Mouse (Mus musculus): Measurements from ENCODE around the gene Washc4. TPM values are rescaled to one million over a fixed set of nuclear protein-coding genes. Genes with fewer than 3 reads are reported as not detected.

The Washc4 gene
- total RNA-seq, 2 experiments from 2014 or later = 28.3 to 28.9 TPM

GRCm38 (mm10) chr10:83608596-83608995 lies 65.0 kb downstream of the Washc4 start:
- Histone ChIP-seq H3K27ac (no peak overlapping the region), H3K4me3 (no peak overlapping the region)
- DNase-seq (ENCODE audit: low spot score in 2 of 2) = no peak
- TF ChIP-seq CTCF (conservative IDR thresholded peaks at IDR 0.05) = no peak

GRCm38 (mm10) chr10:83610518-83610917 lies 67.0 kb downstream of the Washc4 start:
- H3K27ac ChIP-seq = no peak overlapping the region
- no peak for TF ChIP-seq CTCF (conservative IDR thresholded peaks at IDR 0.05)
- DNase-seq (ENCODE audit: low spot score in 2 of 2) = no peak
- no peak overlapping the region for H3K4me3 ChIP-seq

GRCm38 (mm10) chr10:83611863-83612262 lies 68.3 kb downstream of the Washc4 start:
- TF ChIP-seq CTCF (conservative IDR thresholded peaks at IDR 0.05) = no peak

GRCm38 (mm10) chr10:83612648-83613215 lies 69.2 kb downstream of the Washc4 start:
- DNase-seq (ENCODE audit: low spot score in 2 of 2) = no peak
- no peak overlapping the region for H3K4me3 ChIP-seq
- H3K27ac ChIP-seq = no peak overlapping the region
- TF ChIP-seq CTCF (conservative IDR thresholded peaks at IDR 0.05) = no peak

More at GRCm38 (mm10) chr10:83611863-83612262, 68.3 kb downstream of the Washc4 start:
- Histone ChIP-seq H3K27ac (no peak overlapping the region), H3K4me3 (no peak overlapping the region)
- no peak for DNase-seq (ENCODE audit: low spot score in 2 of 2)

- H3K4me3 ChIP-seq = no peak overlapping the region
- H3K27ac ChIP-seq = no peak overlapping the region
- DNase-seq (ENCODE audit: low spot score in 2 of 2) = no peak
- TF ChIP-seq CTCF (conservative IDR thresholded peaks at IDR 0.05) = peak; percentile 74
These were observed 73.8 kb downstream of the Washc4 start for GRCm38 (mm10) chr10:83617366-83617765.

- DNase-seq (ENCODE audit: low spot score in 2 of 2) = peak in 1 of 2 experiments; percentile 41
- TF ChIP-seq CTCF (conservative IDR thresholded peaks at IDR 0.05) = no peak
- no peak overlapping the region for H3K27ac ChIP-seq
- H3K4me3 ChIP-seq = no peak overlapping the region
These were observed 75.4 kb downstream of the Washc4 start for GRCm38 (mm10) chr10:83618819-83619440.

GRCm38 (mm10) chr10:83620350-83621055 lies 77.0 kb downstream of the Washc4 start:
- no peak for DNase-seq (ENCODE audit: low spot score in 2 of 2)
- H3K4me3 ChIP-seq = no peak overlapping the region
- no peak for TF ChIP-seq CTCF (conservative IDR thresholded peaks at IDR 0.05)
- H3K27ac ChIP-seq = no peak overlapping the region

GRCm38 (mm10) chr10:83624065-83624464 lies 80.5 kb downstream of the Washc4 start:
- Histone ChIP-seq H3K27ac (no peak overlapping the region), H3K4me3 (no peak overlapping the region)
- no peak for TF ChIP-seq CTCF (conservative IDR thresholded peaks at IDR 0.05)
- no peak for DNase-seq (ENCODE audit: low spot score in 2 of 2)

GRCm38 (mm10) chr10:83624841-83625240 lies 81.3 kb downstream of the Washc4 start:
- no peak for DNase-seq (ENCODE audit: low spot score in 2 of 2)
- no peak for TF ChIP-seq CTCF (conservative IDR thresholded peaks at IDR 0.05)
- Histone ChIP-seq H3K27ac (no peak overlapping the region), H3K4me3 (no peak overlapping the region)

- H3K27ac ChIP-seq = no peak overlapping the region
- H3K4me3 ChIP-seq = no peak overlapping the region
- no peak for TF ChIP-seq CTCF (conservative IDR thresholded peaks at IDR 0.05)
- no peak for DNase-seq (ENCODE audit: low spot score in 2 of 2)
These were observed 83.6 kb downstream of the Washc4 start for GRCm38 (mm10) chr10:83627113-83627687.

GRCm38 (mm10) chr10:83628241-83628640 lies 84.7 kb downstream of the Washc4 start:
- Histone ChIP-seq H3K4me3 (no peak overlapping the region), H3K27ac (no peak overlapping the region)
- no peak for DNase-seq (ENCODE audit: low spot score in 2 of 2)
- no peak for TF ChIP-seq CTCF (conservative IDR thresholded peaks at IDR 0.05)

- peak overlapping the region; percentile 5; the same call in 1 of the 2 replicates for H3K27ac ChIP-seq
- H3K4me3 ChIP-seq = no peak overlapping the region
- TF ChIP-seq CTCF (conservative IDR thresholded peaks at IDR 0.05) = no peak
- DNase-seq (ENCODE audit: low spot score in 2 of 2) = no peak
These were observed 85.7 kb downstream of the Washc4 start for GRCm38 (mm10) chr10:83629190-83629781.

GRCm38 (mm10) chr10:83629878-83630277 lies 86.3 kb downstream of the Washc4 start:
- no peak for DNase-seq (ENCODE audit: low spot score in 2 of 2)
- Histone ChIP-seq H3K4me3 (no peak overlapping the region), H3K27ac (peak overlapping the region; percentile 5; the same call in 1 of the 2 replicates)
- no peak for TF ChIP-seq CTCF (conservative IDR thresholded peaks at IDR 0.05)
